Mouse (Mus musculus) liver, postnatal 0 days (tissue): ENCODE results near the gene Zkscan6. TPM values are rescaled to one million over a fixed set of nuclear protein-coding genes. Genes with fewer than 3 reads are reported as not detected.
A peak's percentile ranks its signal among the peaks of the same experiment; 100 is the strongest.

Source experiments
- ATAC-seq: fragments of 200-750 bp; cut with Nextera tagmentation; 2 replicates; pipeline ENCODE4 v1.8.0; 2017; ENCODE audit warnings: mild to moderate bottlenecking, moderate library complexity
- DNase-seq: peaks from one replicate; pipeline ENCODE4 v3.0.0-alpha.2; 2016
- H3K27ac ChIP-seq: fragments of 300-500 bp; sonication (generic); 2 replicates; pipeline ENCODE4 v1.5.1; 2014; ENCODE audit warnings: antibody characterized with exemption, moderate library complexity, mild to moderate bottlenecking, low read depth
- H3K27me3 ChIP-seq: fragments of 300-500 bp; sonication (generic); 2 replicates; pipeline ENCODE4 v1.6.1; 2014; ENCODE audit warnings: low read length, control low read depth, mixed read lengths; ENCODE audit not compliant: insufficient read depth
- H3K36me3 ChIP-seq: fragments of 300-500 bp; sonication (generic); replicated peaks from 2 replicates; pipeline ENCODE4 v1.6.1; 2014; ENCODE audit warnings: mild to moderate bottlenecking, control low read depth, low read length, moderate library complexity, mixed read lengths; ENCODE audit not compliant: insufficient read depth
- H3K4me1 ChIP-seq: fragments of 300-500 bp; sonication (generic); 2 replicates; pipeline ENCODE4 v1.6.1; 2014; ENCODE audit warnings: antibody characterized with exemption, mild to moderate bottlenecking, control low read depth; ENCODE audit not compliant: insufficient read depth
- H3K4me2 ChIP-seq: fragments of 300-500 bp; sonication (generic); 2 replicates; pipeline ENCODE4 v1.6.1; 2014; ENCODE audit warnings: low read depth, mild to moderate bottlenecking, low read length, moderate library complexity, mixed read lengths
- H3K4me3 ChIP-seq: fragments of 300-500 bp; sonication (generic); 2 replicates; pipeline ENCODE4 v1.5.1; 2014; ENCODE audit warnings: low read depth, low read length
- H3K9ac ChIP-seq: fragments of 300-500 bp; sonication (generic); replicated peaks from 2 replicates; pipeline ENCODE4 v1.6.1; 2014; ENCODE audit warnings: mild to moderate bottlenecking, moderate library complexity
- H3K9me3 ChIP-seq: fragments of 300-500 bp; sonication (generic); 2 replicates; pipeline ENCODE4 v1.6.1; 2016; ENCODE audit warnings: mild to moderate bottlenecking, control low read depth, low read length, mixed read lengths
- CTCF ChIP-seq: sonication (generic); IDR thresholded peaks from 2 replicates; pipeline ENCODE4 v1.5.1; 2016; ENCODE audit warnings: antibody characterized with exemption, low read depth
- EP300 ChIP-seq: IDR thresholded peaks from 2 replicates; pipeline ENCODE4 v1.6.1; 2016; ENCODE audit warnings: antibody characterized with exemption, low read depth, mild to moderate bottlenecking
- WGBS: fragments of 180-500 bp; shearing (Covaris S2); extraction: QIAGEN DNeasy Blood & Tissue Kit; methylation state at CpG from one replicate; pipeline ENCODE4 v1.1.7; 2014; ENCODE audit not compliant: insufficient replicate concordance; 5-methylcytosine and 5-hydroxymethylcytosine counted together
- polyA plus RNA-seq: library from polyadenylated mRNA; unstranded; fragments of >200 nt; fragmentation: Nextera tagmentation; extraction: Ambion mirVana; gene quantifications from 2 replicates; pipeline ENCODE4 v1.2.1, GENCODE M21; 2015

Zkscan6 gene
- polyA plus RNA-seq, 1 experiment from 2014 or later: 4.1 TPM

DNA sequence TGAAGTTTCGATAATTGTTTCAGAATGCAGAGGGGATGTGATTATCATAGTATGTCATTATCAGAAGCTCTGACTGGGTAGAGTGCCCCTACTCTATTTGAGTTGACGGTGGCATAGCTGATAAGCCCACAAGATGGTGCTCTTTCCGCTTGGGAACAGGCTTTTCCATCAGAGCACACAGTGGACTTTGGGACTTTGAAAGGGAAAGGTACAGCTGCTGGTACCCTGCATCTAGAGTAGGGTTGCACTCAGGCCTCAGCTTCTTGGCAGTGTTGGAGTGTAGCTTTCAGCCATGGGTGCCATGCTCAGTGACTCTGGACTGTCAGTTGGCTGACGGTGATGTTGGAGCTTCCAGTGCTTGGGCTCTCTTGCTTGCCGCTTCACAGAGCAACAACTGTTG, 13.3 kb downstream of the Zkscan6 start:
- WGBS: 77% methylated on average over 5 of the region's 5 CpGs
- DNase-seq: no peak

DNA sequence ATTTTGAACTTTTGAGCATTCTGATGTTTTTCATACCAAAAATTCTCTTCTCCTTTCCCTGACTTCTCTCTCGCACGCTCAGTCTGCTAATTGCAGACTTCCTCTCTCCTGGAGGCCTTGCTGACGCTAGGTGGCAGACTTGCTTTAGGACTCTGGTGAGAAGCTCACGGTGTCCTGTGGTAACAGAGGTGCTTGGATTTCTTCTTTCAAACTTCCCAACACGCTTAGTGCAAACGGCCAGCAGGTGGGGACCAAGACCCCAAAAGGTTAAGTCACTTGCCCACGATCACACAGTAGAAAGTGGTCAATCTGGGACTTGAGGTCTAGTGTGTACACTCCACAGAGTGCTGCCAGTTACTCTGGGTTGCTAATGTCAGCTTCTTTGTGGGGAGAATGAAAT, 13.9 kb downstream of the Zkscan6 start:
- peak; percentile 63 for DNase-seq
- 28% methylated on average over 7 of the region's 7 CpGs for WGBS
- Histone ChIP-seq H3K4me3 (no peak overlapping the region), H3K9ac (no peak overlapping the region), H3K4me2 (no peak overlapping the region), H3K27ac (no peak overlapping the region), H3K9me3 (no peaks in the 10 kb centered on the region), H3K36me3 (peaks cover 49% of the 10 kb centered on the region), H3K4me1 (no peaks in the 10 kb centered on the region), H3K27me3 (no peaks in the 10 kb centered on the region)
- ATAC-seq: no peak
- TF ChIP-seq CTCF (peak; percentile 79), EP300 (no peak)

More for the DNA sequence above, 13.3 kb downstream of the Zkscan6 start:
- H3K4me3 ChIP-seq: no peak overlapping the region
- no peak for ATAC-seq
- no peak overlapping the region for H3K9ac ChIP-seq
- no peaks in the 10 kb centered on the region for H3K27me3 ChIP-seq
- H3K4me1 ChIP-seq: no peaks in the 10 kb centered on the region
- TF ChIP-seq EP300: no peak
- TF ChIP-seq CTCF: peak; percentile 38; the same call in 1 of the 2 replicates
- H3K9me3 ChIP-seq: no peaks in the 10 kb centered on the region
- no peak overlapping the region for H3K4me2 ChIP-seq
- no peak overlapping the region for H3K27ac ChIP-seq
- H3K36me3 ChIP-seq: peaks cover 51% of the 10 kb centered on the region

DNA sequence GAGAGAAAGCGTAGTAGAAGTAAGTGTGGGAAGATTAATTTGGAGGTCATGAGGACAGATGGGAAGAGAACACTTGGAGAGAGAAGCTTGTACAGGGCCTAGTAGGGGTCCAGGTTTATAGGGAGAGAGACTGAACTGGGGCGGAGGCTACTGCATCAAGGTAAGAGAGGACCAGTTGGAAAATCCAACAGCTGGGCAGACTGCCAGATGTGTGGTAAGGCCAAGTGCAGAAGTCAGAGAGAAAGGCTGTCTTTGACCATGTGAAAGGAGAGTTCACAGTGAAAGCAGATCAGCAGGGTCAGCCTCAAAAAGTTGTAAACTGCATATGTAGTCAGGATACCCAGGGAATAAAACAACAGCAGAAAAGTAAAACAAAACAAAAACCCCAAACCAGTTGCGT, 17.6 kb downstream of the Zkscan6 start:
- peaks cover 52% of the 10 kb centered on the region for H3K36me3 ChIP-seq
- no peak overlapping the region for H3K9ac ChIP-seq
- TF ChIP-seq EP300: no peak
- TF ChIP-seq CTCF: no peak
- no peaks in the 10 kb centered on the region for H3K4me1 ChIP-seq
- DNase-seq: peak; percentile 24
- H3K4me3 ChIP-seq: no peak overlapping the region
- no peak overlapping the region for H3K27ac ChIP-seq
- no peaks in the 10 kb centered on the region for H3K9me3 ChIP-seq
- WGBS: 84% methylated on average over 3 of the region's 3 CpGs
- ATAC-seq: no peak
- no peak overlapping the region for H3K4me2 ChIP-seq
- H3K27me3 ChIP-seq: no peaks in the 10 kb centered on the region

DNA sequence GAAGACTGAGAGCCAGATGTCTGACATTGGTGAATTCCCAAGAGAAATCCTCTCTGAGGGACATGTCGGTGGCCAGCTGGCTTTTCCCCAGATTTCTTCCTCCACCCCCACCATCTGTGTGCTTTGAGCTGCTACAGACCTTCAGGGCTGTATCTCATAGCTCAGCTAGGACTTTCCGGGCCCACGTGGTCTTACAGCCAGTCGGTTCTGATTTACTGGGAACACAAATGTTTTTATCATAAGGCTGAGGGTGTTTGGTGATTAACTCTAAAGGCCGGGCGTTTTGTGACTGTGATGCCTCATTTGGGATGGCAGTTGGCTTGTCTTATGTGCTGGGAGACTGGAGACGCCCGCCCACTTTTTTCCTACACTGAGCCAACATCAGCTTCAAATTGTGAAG, 32.0 kb downstream of the Zkscan6 start:
- 74% methylated on average over 8 of the region's 8 CpGs for WGBS
- Histone ChIP-seq H3K9me3 (no peaks in the 10 kb centered on the region), H3K4me3 (no peak overlapping the region), H3K9ac (no peak overlapping the region), H3K27ac (no peak overlapping the region), H3K27me3 (no peaks in the 10 kb centered on the region), H3K4me1 (no peaks in the 10 kb centered on the region), H3K36me3 (no peaks in the 10 kb centered on the region), H3K4me2 (no peak overlapping the region)
- no peak for ATAC-seq
- TF ChIP-seq EP300 (no peak), CTCF (no peak)
- DNase-seq: no peak

DNA sequence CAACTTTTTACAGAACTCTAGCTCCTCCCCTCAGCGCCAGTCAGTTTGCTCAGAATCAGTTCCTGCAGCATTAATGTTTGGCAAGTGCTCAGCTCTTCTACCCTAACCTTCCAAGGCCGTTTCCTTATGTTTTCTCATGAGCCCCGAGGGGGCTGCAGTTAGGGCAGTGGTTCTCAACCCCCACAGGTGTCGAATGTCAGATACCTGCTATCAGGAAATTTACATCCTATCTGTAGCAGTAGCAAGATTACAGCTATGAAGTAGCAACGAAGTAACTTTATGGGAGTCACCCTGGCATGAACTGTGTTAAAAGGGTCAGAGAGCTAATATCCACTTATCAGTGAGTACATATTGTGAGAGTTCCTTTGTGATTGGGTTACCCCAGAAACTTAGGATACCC, 39.5 kb downstream of the Zkscan6 start:
- no peak overlapping the region for H3K9ac ChIP-seq

DNA sequence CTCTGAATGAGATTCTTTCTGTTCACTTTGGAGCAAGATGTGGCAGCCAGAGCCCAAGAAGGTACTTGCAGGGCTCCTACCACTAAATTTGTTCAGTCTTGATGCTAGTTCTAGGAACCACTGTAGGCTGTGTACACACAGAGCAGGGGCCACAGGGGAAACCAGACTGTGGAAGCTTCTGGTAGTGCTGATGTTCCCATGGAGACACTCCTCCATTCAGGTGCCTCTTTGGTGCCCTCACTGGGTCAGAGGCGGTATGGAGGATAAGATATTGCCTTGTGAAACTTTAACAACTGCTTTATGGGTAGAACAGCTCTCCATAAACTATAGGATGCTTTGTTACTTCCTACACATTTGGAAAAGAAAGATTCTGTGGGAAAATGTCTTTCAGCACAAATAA, 45.1 kb downstream of the Zkscan6 start:
- Histone ChIP-seq H3K36me3 (no peaks in the 10 kb centered on the region), H3K27me3 (no peaks in the 10 kb centered on the region), H3K9me3 (no peaks in the 10 kb centered on the region), H3K27ac (no peak overlapping the region), H3K9ac (no peak overlapping the region), H3K4me3 (no peak overlapping the region), H3K4me2 (no peak overlapping the region), H3K4me1 (no peaks in the 10 kb centered on the region)
- WGBS: 26% methylated on average over 1 of the region's 1 CpGs
- DNase-seq: peak; percentile 16
- ATAC-seq: no peak
- TF ChIP-seq EP300 (no peak), CTCF (peak; percentile 48)

More for the DNA sequence above, 39.5 kb downstream of the Zkscan6 start:
- Histone ChIP-seq H3K27me3 (no peaks in the 10 kb centered on the region), H3K27ac (no peak overlapping the region), H3K4me1 (no peaks in the 10 kb centered on the region), H3K9me3 (no peaks in the 10 kb centered on the region), H3K36me3 (no peaks in the 10 kb centered on the region), H3K4me2 (no peak overlapping the region), H3K4me3 (no peak overlapping the region)
- ATAC-seq (no peak), DNase-seq (no peak)
- WGBS: 56% methylated on average over 5 of the region's 5 CpGs
- TF ChIP-seq CTCF (no peak), EP300 (no peak)

DNA sequence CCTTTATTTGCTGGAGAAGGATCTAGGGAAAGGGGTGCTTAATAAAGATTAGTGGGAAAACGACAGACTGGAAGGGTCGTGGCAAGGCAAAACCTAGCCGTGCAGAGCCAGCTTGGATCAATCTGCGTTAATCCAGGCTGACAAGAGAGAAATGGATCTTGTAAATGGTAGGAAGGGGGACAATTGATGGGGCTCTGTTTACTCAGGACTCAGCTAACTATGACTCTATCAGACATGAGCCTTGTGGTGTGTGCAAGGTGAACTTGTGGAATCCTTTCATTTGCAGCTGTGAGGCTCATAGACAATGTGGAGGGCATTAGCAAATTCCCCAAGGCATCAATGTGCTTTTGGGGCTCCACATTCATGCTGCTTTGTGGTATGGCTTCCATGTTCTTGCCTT, 54.5 kb downstream of the Zkscan6 start:
- no peak overlapping the region for H3K4me2 ChIP-seq
- H3K9me3 ChIP-seq: no peaks in the 10 kb centered on the region
- WGBS: 63% methylated on average over 4 of the region's 4 CpGs
- H3K4me3 ChIP-seq: no peak overlapping the region
- no peaks in the 10 kb centered on the region for H3K4me1 ChIP-seq
- ATAC-seq (no peak), DNase-seq (no peak)
- H3K27ac ChIP-seq: no peak overlapping the region
- H3K9ac ChIP-seq: no peak overlapping the region
- no peaks in the 10 kb centered on the region for H3K36me3 ChIP-seq
- TF ChIP-seq CTCF (no peak), EP300 (no peak)
- H3K27me3 ChIP-seq: no peaks in the 10 kb centered on the region
